21 mouse cellular contexts compared by ENCODE assay signal in genomic region chr12:57413833-57414232, GRCm38 (mm10).
"Had no signal": no experiment of that assay in that cellular context is flagged by ENCODE, and none has a peak within 500 bp of the region (broad histone marks: within the 10 kb centered on the region; RNA-seq: fewer than 3 reads in every experiment).

No protein-coding gene starts in this region.

- H3K9ac ChIP-seq: limb, embryonic 12.5 days; limb, embryonic 15.5 days; liver, embryonic 14.5 days; lung, embryonic 15.5 days; midbrain, embryonic 12.5 days; midbrain, embryonic 15.5 days; neural tube, embryonic 12.5 days; neural tube, embryonic 15.5 days had no signal

- DNase-seq: kidney, adult 18-20 months; kidney, adult 9 months; kidney, postnatal 10 days; kidney, postnatal 36 days; left cerebral cortex, postnatal 4 days; lung, adult 18-20 months; right cerebral cortex, adult 18-20 months; right cerebral cortex, postnatal 14 days; right cerebral cortex, postnatal 4 days; thymus, postnatal 25 days had no signal

- H3K27ac ChIP-seq: hindbrain, postnatal 0 days; limb, embryonic 12.5 days; limb, embryonic 15.5 days; liver, embryonic 14.5 days; lung, embryonic 15.5 days; macrophage; midbrain, embryonic 12.5 days; midbrain, embryonic 15.5 days; neural tube, embryonic 12.5 days; neural tube, embryonic 15.5 days had no signal

- H3K4me1 ChIP-seq: limb, embryonic 12.5 days; limb, embryonic 15.5 days; midbrain, embryonic 12.5 days; midbrain, embryonic 15.5 days; neural tube, embryonic 12.5 days; neural tube, embryonic 15.5 days had no signal

- H3K9me3 ChIP-seq: limb, embryonic 12.5 days; limb, embryonic 15.5 days; lung, embryonic 15.5 days; midbrain, embryonic 12.5 days; midbrain, embryonic 15.5 days; neural tube, embryonic 12.5 days; neural tube, embryonic 15.5 days had no signal

- H3K4me2 ChIP-seq: limb, embryonic 12.5 days; limb, embryonic 15.5 days; lung, embryonic 15.5 days; midbrain, embryonic 12.5 days; midbrain, embryonic 15.5 days; neural tube, embryonic 12.5 days; neural tube, embryonic 15.5 days had no signal

- H3K27me3 ChIP-seq: limb, embryonic 12.5 days; limb, embryonic 15.5 days; lung, embryonic 15.5 days; midbrain, embryonic 12.5 days; midbrain, embryonic 15.5 days; neural tube, embryonic 12.5 days; neural tube, embryonic 15.5 days had no signal

- ATAC-seq: hindbrain, postnatal 0 days; inflammation-experienced regulatory T-cells, adult 6 months; midbrain, embryonic 15.5 days had no signal

- H3K36me3 ChIP-seq: limb, embryonic 12.5 days; limb, embryonic 15.5 days; lung, embryonic 15.5 days; midbrain, embryonic 12.5 days; midbrain, embryonic 15.5 days; neural tube, embryonic 12.5 days; neural tube, embryonic 15.5 days had no signal

- H3K4me3 ChIP-seq: limb, embryonic 12.5 days; limb, embryonic 15.5 days; lung, embryonic 15.5 days; midbrain, embryonic 12.5 days; midbrain, embryonic 15.5 days; neural tube, embryonic 12.5 days; neural tube, embryonic 15.5 days had no signal
